Mouse (Mus musculus) G1E (cell line): ENCODE measurements around the gene 4930470P17Rik. TPM values are rescaled to one million over a fixed set of nuclear protein-coding genes. Genes with fewer than 3 reads are reported as not detected.
A peak's percentile ranks its signal among the peaks of the same experiment; 100 is the strongest.

ENCODE experiments used
- ATAC-seq: 2 replicates; pipeline ENCODE4 v1.8.0; 2016; ENCODE audit warnings: mild to moderate bottlenecking; ENCODE audit not compliant: insufficient number of reproducible peaks, poor library complexity, low FRiP score, severe bottlenecking; ENCODE audit errors: extremely low read depth
- DNase-seq: peaks from one replicate; pipeline ENCODE4 v3.0.0; 2012; ENCODE audit warnings: low spot score
- H3K27me3 ChIP-seq: 2 replicates; pipeline ENCODE4 v1.6.1; 2012; ENCODE audit warnings: mild to moderate bottlenecking, low read length, inconsistent platforms; ENCODE audit not compliant: insufficient read depth
- H3K36me3 ChIP-seq: replicated peaks from 2 replicates; pipeline ENCODE3; 2012; ENCODE audit warnings: mild to moderate bottlenecking, inconsistent platforms
- H3K4me1 ChIP-seq: 2 replicates; pipeline ENCODE4 v1.6.1; 2012; ENCODE audit warnings: low read depth, low read length, inconsistent platforms, mixed read lengths; ENCODE audit not compliant: insufficient read depth
- H3K4me3 ChIP-seq: 2 replicates; pipeline ENCODE4 v1.5.1; 2012; ENCODE audit warnings: low read depth, mild to moderate bottlenecking, inconsistent platforms, low read length, moderate library complexity, mixed read lengths
- H3K9me3 ChIP-seq: replicated peaks from 2 replicates; pipeline ENCODE4 v1.6.1; 2012; ENCODE audit warnings: inconsistent platforms
- CTCF ChIP-seq: IDR thresholded peaks from 2 replicates; pipeline ENCODE4 v1.5.1; 2012; ENCODE audit warnings: low read depth, low read length, inconsistent platforms, mixed read lengths
- GATA1 ChIP-seq: IDR thresholded peaks from 2 replicates; pipeline ENCODE4 v1.6.1; 2012; ENCODE audit warnings: borderline replicate concordance, low read length, inconsistent platforms, mixed read lengths
- GATA2 ChIP-seq: IDR thresholded peaks from 2 replicates; pipeline ENCODE4 v1.6.1; 2012; ENCODE audit warnings: low read depth, low read length, inconsistent platforms, borderline replicate concordance
- POLR2AphosphoS5 ChIP-seq: IDR thresholded peaks from 2 replicates; pipeline ENCODE4 v1.6.1; 2012; ENCODE audit warnings: low read depth, low read length, inconsistent platforms; ENCODE audit not compliant: insufficient replicate concordance
- TAL1 ChIP-seq: conservative IDR thresholded peaks from 2 replicates; pipeline ENCODE4 v1.6.1; 2012; ENCODE audit warnings: low read depth, low read length, inconsistent platforms, mixed read lengths
- polyA plus RNA-seq: library from polyadenylated mRNA; stranded (reverse); fragments of >175 nt; gene quantifications from 2 replicates; pipeline ENCODE4 v1.2.3, GENCODE M21; 2012
- total RNA-seq, 2 experiments: library from RNA; stranded (forward) in 1 of 2; stranded (reverse) in 1 of 2; fragments of 200-1000 nt in 1 of 2; fragments of >200 nt in 1 of 2; fragmentation: Nextera tagmentation in 1 of 2; gene quantifications; 2 replicates each; pipeline ENCODE4 v1.2.3; 2014 to 2017

The 4930470P17Rik gene
- total and polyA plus RNA-seq, 3 experiments = not detected

- Histone ChIP-seq H3K27me3 (no peaks in the 10 kb centered on the region), H3K9me3 (peaks cover 68% of the 10 kb centered on the region), H3K36me3 (no peaks in the 10 kb centered on the region), H3K4me1 (no peaks in the 10 kb centered on the region; the same call in 1 of the 2 replicates), H3K4me3 (peak overlapping the region; percentile 58)
- ATAC-seq (no peak), DNase-seq (no peak)
- TF ChIP-seq GATA1 = no peak
- TF ChIP-seq TAL1 = no peak
- no peak for TF ChIP-seq CTCF
- peak; percentile 88; the same call in 1 of the 2 replicates for TF ChIP-seq POLR2AphosphoS5
- 0 out of 2 replicates have a peak, but pooled peaks have one; percentile 17 for TF ChIP-seq GATA2
These were observed 17.1 kb downstream of the 4930470P17Rik start for GRCm38 (mm10) chr2:170584678-170585077.

GRCm38 (mm10) chr2:170579551-170579950, 22.3 kb downstream of the 4930470P17Rik start:
- Histone ChIP-seq H3K9me3 (peaks cover 83% of the 10 kb centered on the region), H3K27me3 (no peaks in the 10 kb centered on the region)
- ATAC-seq = no peak

DNA sequence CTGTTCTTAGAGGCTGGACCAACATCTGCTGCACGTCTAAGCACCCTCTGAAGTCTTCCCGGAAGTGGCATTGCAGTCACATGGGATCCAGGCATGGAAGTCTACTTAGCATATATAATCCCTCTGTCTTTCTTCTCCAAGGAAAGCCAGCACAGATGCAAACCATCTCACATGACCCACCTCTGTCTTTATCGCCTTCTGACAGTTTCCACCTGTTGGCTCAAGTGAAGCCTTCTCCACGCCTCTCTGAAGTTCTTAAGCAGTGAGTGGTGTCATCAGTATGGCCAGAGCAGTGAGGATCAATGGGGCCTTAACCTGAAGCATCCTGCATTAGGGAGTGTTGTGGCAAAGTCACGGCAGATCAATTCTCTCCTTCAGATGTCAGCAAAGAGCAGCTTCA, 23.2 kb downstream of the 4930470P17Rik start:
- no peak for DNase-seq
- ATAC-seq = no peak
- Histone ChIP-seq H3K9me3 (peaks cover 81% of the 10 kb centered on the region), H3K36me3 (no peaks in the 10 kb centered on the region), H3K27me3 (no peaks in the 10 kb centered on the region), H3K4me1 (no peaks in the 10 kb centered on the region), H3K4me3 (no peak overlapping the region)
- TF ChIP-seq GATA1 (no peak), CTCF (no peak), GATA2 (no peak), TAL1 (no peak), POLR2AphosphoS5 (no peak)

More at GRCm38 (mm10) chr2:170579551-170579950, 22.3 kb downstream of the 4930470P17Rik start:
- H3K4me1 ChIP-seq = no peaks in the 10 kb centered on the region; the same call in 1 of the 2 replicates
- H3K36me3 ChIP-seq = no peaks in the 10 kb centered on the region
- TF ChIP-seq GATA2 (no peak), TAL1 (no peak), GATA1 (no peak), POLR2AphosphoS5 (no peak), CTCF (no peak)
- no peak overlapping the region for H3K4me3 ChIP-seq
- DNase-seq = no peak

- Histone ChIP-seq H3K4me3 (no peak overlapping the region), H3K9me3 (peaks cover 76% of the 10 kb centered on the region), H3K27me3 (no peaks in the 10 kb centered on the region), H3K36me3 (no peaks in the 10 kb centered on the region), H3K4me1 (no peaks in the 10 kb centered on the region)
- ATAC-seq (no peak), DNase-seq (no peak)
- no peak for TF ChIP-seq GATA2
- TF ChIP-seq POLR2AphosphoS5 = no peak
- no peak for TF ChIP-seq TAL1
- no peak for TF ChIP-seq GATA1
- no peak for TF ChIP-seq CTCF
These were observed 24.3 kb downstream of the 4930470P17Rik start for GRCm38 (mm10) chr2:170577502-170577901.

DNA sequence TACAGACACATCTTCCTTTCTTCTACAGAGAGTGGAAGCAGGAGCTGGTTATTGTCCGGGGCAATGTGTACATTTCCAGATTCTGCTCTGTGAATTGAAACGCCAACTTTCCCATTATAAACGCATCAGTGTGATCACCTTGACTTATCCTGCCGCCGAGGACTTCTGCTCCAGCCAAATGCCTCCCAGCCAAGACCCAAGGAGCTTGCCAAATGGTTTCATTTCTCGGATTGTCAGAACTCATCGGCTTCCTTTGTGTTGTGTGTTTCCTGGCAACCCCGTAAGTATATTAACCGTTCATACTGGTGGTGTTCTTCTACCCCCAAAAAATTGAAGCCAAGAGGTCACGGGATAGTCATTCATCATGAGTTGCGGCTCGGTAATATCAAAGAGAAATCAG, 25.7 kb downstream of the 4930470P17Rik start:
- Histone ChIP-seq H3K4me1 (no peaks in the 10 kb centered on the region), H3K36me3 (no peaks in the 10 kb centered on the region), H3K27me3 (no peaks in the 10 kb centered on the region), H3K4me3 (no peak overlapping the region), H3K9me3 (peaks cover 69% of the 10 kb centered on the region)
- no peak for TF ChIP-seq CTCF
- no peak for TF ChIP-seq POLR2AphosphoS5
- no peak for TF ChIP-seq GATA1
- TF ChIP-seq GATA2 = no peak
- no peak for TF ChIP-seq TAL1
- DNase-seq (no peak), ATAC-seq (no peak)

DNA sequence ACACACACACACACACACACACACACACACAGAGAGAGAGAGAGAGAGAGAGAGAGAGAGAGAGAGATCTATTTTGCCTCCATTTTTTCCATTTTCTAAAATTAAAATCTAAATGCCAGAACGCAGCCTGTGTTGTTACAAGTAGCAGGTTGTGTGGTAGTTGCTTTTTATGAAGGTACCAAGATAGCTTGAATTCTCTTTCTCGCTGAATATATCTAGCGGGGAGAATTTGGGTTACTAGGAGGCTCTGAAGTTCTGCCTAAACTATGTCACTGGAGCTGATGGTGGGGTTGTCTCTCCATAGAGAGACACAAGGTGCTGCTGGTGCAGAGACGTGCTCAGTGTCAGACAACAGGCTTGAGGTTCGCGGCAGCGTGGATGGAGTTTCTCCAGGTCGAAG, 36.8 kb downstream of the 4930470P17Rik start:
- TF ChIP-seq GATA2 (no peak), POLR2AphosphoS5 (no peak), CTCF (no peak), TAL1 (no peak), GATA1 (no peak)
- Histone ChIP-seq H3K4me3 (no peak overlapping the region), H3K9me3 (peaks cover 66% of the 10 kb centered on the region), H3K36me3 (no peaks in the 10 kb centered on the region), H3K4me1 (no peaks in the 10 kb centered on the region), H3K27me3 (no peaks in the 10 kb centered on the region)
- DNase-seq = no peak
- ATAC-seq = no peak
